Mouse (Mus musculus) brain, embryonic 18.5 days (tissue): ENCODE data around the gene Col2a1.

ENCODE experiments used
- DNase-seq: peaks from one replicate; pipeline ENCODE4 v3.0.0-alpha.2; 2012; ENCODE audit warnings: low read depth, low spot score

Col2a1 gene

DNA sequence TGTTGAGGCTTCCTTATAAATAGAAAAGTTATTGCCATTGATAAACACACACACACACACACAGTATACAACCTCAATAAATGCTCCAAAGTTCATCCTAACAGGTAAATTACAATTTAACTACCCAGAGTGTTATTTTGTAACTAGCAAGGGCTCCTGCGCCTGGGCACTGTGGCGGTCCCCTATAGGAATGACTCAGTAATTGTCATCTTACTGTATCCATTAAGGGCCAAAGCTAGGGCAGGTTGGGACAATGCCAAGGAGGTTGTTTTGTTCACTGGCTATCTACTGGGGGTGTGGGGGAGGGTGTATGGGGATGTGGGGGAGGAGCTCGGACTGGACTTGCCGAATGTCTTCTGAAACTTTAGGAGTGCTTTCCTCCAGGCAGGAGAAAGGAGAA is 77.5 kb downstream of the Col2a1 start:
- no peak for DNase-seq
